Mouse (Mus musculus): ENCODE results near the gene H2afx. TPM values are rescaled to one million over a fixed set of nuclear protein-coding genes. Genes with fewer than 3 reads are reported as not detected.

The H2afx gene
- total and polyA plus RNA-seq, 3 experiments, result 36.3 to 488 (median 56.6) TPM

GRCm38 (mm10) chr9:44305466-44306079 lies 28.9 kb upstream of the H2afx start, which contains the start of gene Hinfp (continued):
- no peak for TF ChIP-seq RCOR1 (conservative IDR thresholded peaks at IDR 0.05; ENCODE audit: low read depth, low read length)
- peak; percentile 89 for TF ChIP-seq NELFE (IDR thresholded peaks at IDR 0.05; ENCODE audit: low read depth, low read length)
- TF ChIP-seq JUND (conservative IDR thresholded peaks at IDR 0.05; ENCODE audit: low read depth, low read length), result no peak
- no peak for TF ChIP-seq ZNF384 (IDR thresholded peaks at IDR 0.05; ENCODE audit: low read depth, low read length)
- no peak for TF ChIP-seq PAX5 (IDR thresholded peaks at IDR 0.05; ENCODE audit: low read length)
- TF ChIP-seq GABPA (IDR thresholded peaks at IDR 0.05; ENCODE audit: insufficient replicate concordance, low read depth, low read length), result no peak
- peak; percentile 77 for TF ChIP-seq BHLHE40 (IDR thresholded peaks at IDR 0.05; ENCODE audit: low read depth, low read length)
- TF ChIP-seq KAT2A (IDR thresholded peaks at IDR 0.05; ENCODE audit: insufficient replicate concordance, low read length), result peak; percentile 81; the same call in 1 of the 2 replicates
- no peak for TF ChIP-seq UBTF (IDR thresholded peaks at IDR 0.05; ENCODE audit: low read depth, low read length)
- TF ChIP-seq RAD21 (IDR thresholded peaks at IDR 0.05; ENCODE audit: low read depth, low read length), result no peak
- peak; percentile 39; the same call in 1 of the 2 replicates for TF ChIP-seq ZKSCAN1 (IDR thresholded peaks at IDR 0.05; ENCODE audit: borderline replicate concordance, low read depth, low read length)
- TF ChIP-seq MXI1 (IDR thresholded peaks at IDR 0.05; ENCODE audit: low read depth, low read length), result peak; percentile 86
- no peak for TF ChIP-seq USF2 (conservative IDR thresholded peaks at IDR 0.05; ENCODE audit: low read depth, low read length)
- TF ChIP-seq ETS1 (conservative IDR thresholded peaks at IDR 0.05; ENCODE audit: low read depth, low read length), result peak; percentile 59
- TF ChIP-seq MEF2A (IDR thresholded peaks at IDR 0.05; ENCODE audit: borderline replicate concordance, low read depth, low read length), result peak; percentile 12; the same call in 1 of the 2 replicates

- Histone ChIP-seq H3K79me2 (replicated peaks; ENCODE audit: control insufficient read depth, extremely low read depth, insufficient read depth, poor library complexity, severe bottlenecking) (peaks cover 25% of the 10 kb centered on the region), H3K9ac (ENCODE audit: insufficient read depth, low read depth) (no peak overlapping the region), H3K4me1 (ENCODE audit: control insufficient read depth in 1 of 2, insufficient read depth in 2 of 2) (peaks cover 3 to 37% of the 10 kb centered on the region in 2 experiments; a peak in 3 of 4 replicates), H3K27ac (ENCODE audit: insufficient read depth, low read depth) (no peak overlapping the region), H3K4me3 (replicated peaks in 1 of 3; ENCODE audit: low read depth in 2 of 3, low read length in 2 of 3, poor library complexity in 1 of 3) (no peak overlapping the region), H3K27me3 (replicated peaks) (no peaks in the 10 kb centered on the region), H3K9me3 (replicated peaks; ENCODE audit: low read length) (no peaks in the 10 kb centered on the region), H3K4me2 (ENCODE audit: insufficient read depth, low read depth, poor library complexity, severe bottlenecking) (no peak overlapping the region), H3K36me3 (replicated peaks in 1 of 2; ENCODE audit: control insufficient read depth in 1 of 2, insufficient read depth in 1 of 2, low read length in 1 of 2) (peaks cover 8 to 35% of the 10 kb centered on the region in 2 experiments)
- no peak for TF ChIP-seq EP300 (IDR thresholded peaks at IDR 0.05; ENCODE audit: low read length)
- TF ChIP-seq NRF1 (IDR thresholded peaks at IDR 0.05; ENCODE audit: low read depth, low read length), result 0 out of 2 replicates have a peak, but pooled peaks have one; percentile 14
- no peak for TF ChIP-seq GABPA (IDR thresholded peaks at IDR 0.05; ENCODE audit: insufficient replicate concordance, low read depth, low read length)
- DNase-seq (ENCODE audit: extremely low read depth), result no peak
- in situ Hi-C loops (cut with MboI; ENCODE audit: low pct_ligation_motif_present, low pct_unique_long_range_greater_than_20kb, low sequenced_read_pairs), result no loop called here
- dilution Hi-C loops (cut with MboI; ENCODE audit: extremely low pct_ligation_motif_present, extremely low pct_unique_long_range_greater_than_20kb, low sequenced_read_pairs), result no loop called here
Observed at GRCm38 (mm10) chr9:44306532-44306931, 28.0 kb upstream of the H2afx start.

All from CH12.LX (cell line).